Mouse (Mus musculus) embryonic fibroblast, embryonic 13.5 days (primary cell): Measurements from ENCODE around the gene Map4k1. TPM values are rescaled to one million over a fixed set of nuclear protein-coding genes. Genes with fewer than 3 reads are reported as not detected.

ENCODE experiments used
- H3K27ac ChIP-seq: 2 replicates; pipeline ENCODE4 v1.5.1; 2012; ENCODE audit warnings: low read length, control low read depth, inconsistent platforms; ENCODE audit not compliant: insufficient read depth
- H3K4me1 ChIP-seq: 2 replicates; pipeline ENCODE4 v1.6.1; 2011; ENCODE audit warnings: low read length; ENCODE audit not compliant: control insufficient read depth, insufficient read depth
- H3K4me3 ChIP-seq: 2 replicates; pipeline ENCODE4 v1.5.1; 2011; ENCODE audit warnings: mild to moderate bottlenecking, control low read depth, low read length; ENCODE audit not compliant: insufficient read depth
- CTCF ChIP-seq: IDR thresholded peaks from 2 replicates; pipeline ENCODE4 v1.5.1; 2011; ENCODE audit warnings: mild to moderate bottlenecking, control low read depth, low read length, moderate library complexity, borderline replicate concordance; ENCODE audit not compliant: insufficient read depth
- POLR2A ChIP-seq: IDR thresholded peaks from 2 replicates; pipeline ENCODE4 v1.6.1; 2011; ENCODE audit warnings: low read depth, mild to moderate bottlenecking, control low read depth, low read length, moderate library complexity
- polyA plus RNA-seq: library from polyadenylated mRNA; stranded (reverse); fragments of >200 nt; gene quantifications from 2 replicates; pipeline ENCODE4 v1.2.4, GENCODE M21; 2011; ENCODE audit warnings: low read depth; ENCODE audit not compliant: missing spikeins, insufficient read length

Gene Map4k1
- polyA plus RNA-seq, 1 experiment: 2.0 TPM

DNA sequence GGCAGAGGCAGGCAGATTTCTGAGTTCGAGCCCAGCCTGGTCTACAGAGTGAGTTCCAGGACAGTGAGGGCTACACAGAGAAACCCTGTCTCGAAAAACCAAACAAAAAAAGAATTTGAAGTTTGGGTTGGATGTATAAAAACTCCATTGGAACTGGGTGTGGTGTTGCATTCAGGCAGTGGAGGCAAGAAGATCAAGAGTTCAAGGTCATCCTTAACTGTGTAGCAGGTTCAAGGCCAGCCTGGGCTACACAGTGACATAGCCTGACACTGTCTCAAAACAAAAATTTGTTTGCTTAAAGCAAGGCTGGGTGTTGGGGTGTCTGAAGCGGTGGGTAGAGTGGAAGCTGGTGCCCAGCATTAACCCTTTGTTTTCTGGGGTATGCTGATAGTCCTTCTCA, 11.6 kb downstream of the Map4k1 start:
- Histone ChIP-seq H3K27ac (no peak overlapping the region), H3K4me3 (no peak overlapping the region), H3K4me1 (no peaks in the 10 kb centered on the region)
- TF ChIP-seq POLR2A (no peak), CTCF (no peak)

DNA sequence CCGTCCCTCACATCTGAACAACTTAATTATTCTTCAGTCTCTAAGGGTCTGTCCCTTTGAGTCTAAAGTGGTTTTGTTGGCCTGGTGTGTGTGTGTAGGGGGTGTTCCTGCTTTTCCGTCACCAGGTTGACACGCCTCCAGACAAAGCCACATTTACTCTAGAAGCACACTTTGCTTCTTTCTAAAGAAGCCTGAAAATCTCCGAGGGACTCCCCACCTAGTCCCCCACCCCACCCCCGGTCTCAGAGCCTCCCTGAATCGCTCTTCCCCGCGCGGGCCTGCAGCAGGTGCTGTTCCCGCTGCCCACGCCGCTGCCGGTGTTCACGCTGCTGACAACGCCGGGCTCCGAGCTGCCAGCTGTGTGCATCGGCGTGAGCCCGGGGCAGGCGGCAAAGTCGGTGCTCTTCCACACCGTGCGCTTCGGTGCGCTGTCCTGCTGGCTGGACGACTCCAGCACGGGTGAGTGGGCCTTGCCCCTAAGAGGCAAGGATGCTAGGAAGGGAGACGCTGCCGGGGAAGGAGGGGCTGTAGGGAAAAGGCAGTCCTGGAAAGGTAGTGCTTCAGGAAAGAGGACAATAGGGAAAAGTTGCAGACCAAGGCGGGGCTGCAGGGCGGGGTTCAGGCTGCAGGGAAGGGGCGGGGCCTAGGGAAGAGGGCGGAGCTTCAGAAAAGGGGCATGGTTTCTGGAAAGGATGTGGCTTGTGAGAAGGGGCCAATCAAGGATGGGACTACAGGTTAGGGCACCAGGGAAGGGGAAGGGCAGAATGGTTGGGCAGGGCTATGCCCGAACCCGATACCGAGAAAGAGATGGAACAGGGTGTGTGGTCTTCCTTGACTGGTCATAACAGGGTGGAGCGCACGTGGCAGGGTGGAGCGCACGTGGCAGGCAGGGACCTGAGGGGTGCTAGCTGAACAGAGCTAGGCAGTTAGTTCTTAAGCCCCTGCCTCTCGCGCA, 19.1 kb downstream of the Map4k1 start:
- peak overlapping the region; percentile 31 for H3K4me3 ChIP-seq
- TF ChIP-seq CTCF (no peak), POLR2A (0 out of 2 replicates have a peak, but pooled peaks have one; percentile 21)
- H3K27ac ChIP-seq: no peak overlapping the region
- no peaks in the 10 kb centered on the region for H3K4me1 ChIP-seq

- TF ChIP-seq CTCF (no peak), POLR2A (no peak)
- Histone ChIP-seq H3K27ac (no peak overlapping the region), H3K4me3 (no peak overlapping the region), H3K4me1 (no peaks in the 10 kb centered on the region)
Observed at GRCm38 (mm10) chr7:29007224-29008101, 25.6 kb downstream of the Map4k1 start.

DNA sequence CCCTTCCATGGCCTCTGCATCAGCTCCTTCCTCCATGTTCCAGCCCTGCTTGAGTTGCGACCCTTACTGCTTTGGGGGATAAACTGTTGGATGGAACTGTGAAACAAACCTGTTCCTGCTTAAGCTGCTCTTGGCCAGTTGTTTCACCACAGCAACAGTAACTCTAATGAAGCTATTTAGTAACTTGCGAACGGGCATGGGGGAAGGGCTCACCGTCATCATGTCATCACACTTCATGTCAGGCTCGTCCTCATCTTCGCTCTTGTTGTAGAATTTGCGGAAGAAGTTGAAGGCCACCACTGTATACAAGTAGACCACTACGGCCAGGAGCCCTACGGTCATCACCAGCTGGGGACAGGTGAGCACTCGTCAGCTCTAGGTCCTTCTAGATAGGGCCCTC, 26.3 kb downstream of the Map4k1 start:
- Histone ChIP-seq H3K27ac (no peak overlapping the region), H3K4me3 (no peak overlapping the region), H3K4me1 (no peaks in the 10 kb centered on the region)
- TF ChIP-seq CTCF: no peak
- no peak for TF ChIP-seq POLR2A

DNA sequence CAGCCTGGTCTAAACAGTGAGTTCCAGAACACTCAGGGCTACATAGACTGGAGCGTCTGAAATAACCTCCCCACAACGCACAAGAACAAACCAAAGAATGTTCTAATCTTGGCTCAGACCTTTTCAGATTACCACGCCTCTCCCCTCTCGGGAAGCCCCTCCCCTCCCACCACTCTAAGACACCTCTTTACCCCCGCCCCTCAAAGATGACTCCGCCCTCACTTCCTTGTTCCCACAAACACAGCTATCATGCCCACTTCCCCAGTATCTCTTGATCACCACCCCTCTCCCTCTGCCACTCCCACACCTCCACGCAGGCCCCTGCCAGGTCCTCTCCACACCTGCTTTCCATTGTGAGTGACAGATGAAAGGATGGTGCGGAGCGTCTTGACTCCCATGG, 26.9 kb downstream of the Map4k1 start:
- Histone ChIP-seq H3K4me1 (no peaks in the 10 kb centered on the region), H3K4me3 (no peak overlapping the region)
- TF ChIP-seq POLR2A: no peak
- TF ChIP-seq CTCF: no peak

DNA sequence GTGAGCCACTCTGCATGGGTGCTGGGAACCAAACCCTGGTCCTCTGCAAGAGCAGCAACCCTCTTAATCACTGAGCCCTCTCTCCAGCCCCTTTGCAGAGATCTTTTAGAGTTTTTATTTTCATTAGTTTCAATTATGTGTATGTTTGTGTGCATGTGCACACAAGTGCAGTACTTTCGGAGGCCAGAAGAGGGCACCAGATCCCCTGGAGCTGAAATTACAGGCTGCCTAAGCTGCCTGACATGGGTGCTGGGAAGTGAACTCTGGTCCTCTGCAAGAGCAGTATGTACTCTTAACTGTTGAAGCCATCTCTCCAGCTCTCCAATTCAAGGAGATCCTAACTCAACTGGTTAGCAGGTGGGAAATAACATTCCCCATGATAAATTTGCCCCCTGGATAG, 33.1 kb downstream of the Map4k1 start:
- H3K4me3 ChIP-seq: no peak overlapping the region
- H3K4me1 ChIP-seq: no peaks in the 10 kb centered on the region
- TF ChIP-seq POLR2A (no peak), CTCF (no peak)
- no peak overlapping the region for H3K27ac ChIP-seq

More for the DNA sequence above, 26.9 kb downstream of the Map4k1 start:
- no peak overlapping the region for H3K27ac ChIP-seq

DNA sequence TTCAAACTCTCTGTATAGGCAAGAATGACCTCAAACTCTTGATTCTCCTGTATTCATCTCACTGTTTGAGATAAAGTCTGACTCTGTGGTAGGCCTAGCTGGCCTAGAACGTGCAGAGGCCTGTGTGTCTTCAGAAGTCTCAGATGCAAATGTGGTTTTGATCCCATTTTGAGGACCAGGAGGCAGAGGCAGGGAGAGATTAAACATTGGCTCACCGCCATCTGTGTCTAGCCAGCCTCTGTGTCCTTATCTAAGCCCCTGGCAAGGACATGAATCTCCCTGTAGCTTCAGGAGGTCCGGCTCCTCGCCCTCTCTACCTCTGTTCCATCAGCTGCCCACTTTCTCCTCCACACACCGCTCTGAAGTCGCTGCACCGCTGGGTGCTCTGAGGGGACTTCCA, 34.6 kb downstream of the Map4k1 start:
- H3K4me3 ChIP-seq: no peak overlapping the region
- H3K4me1 ChIP-seq: no peaks in the 10 kb centered on the region
- H3K27ac ChIP-seq: no peak overlapping the region
- TF ChIP-seq CTCF (no peak), POLR2A (no peak)

DNA sequence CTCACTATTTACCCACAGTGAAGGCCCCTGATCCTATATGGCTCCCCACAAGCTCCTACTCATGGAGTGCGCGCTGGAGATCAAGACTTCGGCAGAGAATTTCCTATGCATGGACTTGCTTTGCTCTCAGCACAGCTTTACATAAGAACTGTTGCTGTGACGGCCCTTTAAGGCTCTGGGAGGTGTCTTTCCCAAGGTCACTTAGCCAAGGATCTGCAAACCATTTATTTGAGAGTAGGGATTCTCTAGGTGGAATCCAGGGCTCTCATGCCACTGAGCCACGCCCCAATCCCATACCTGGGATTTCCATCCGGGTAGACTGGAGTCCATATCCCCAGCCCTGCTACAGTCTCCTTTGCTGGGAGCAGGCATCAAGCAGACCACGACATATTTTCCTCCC, 35.4 kb downstream of the Map4k1 start:
- Histone ChIP-seq H3K27ac (no peak overlapping the region), H3K4me1 (no peaks in the 10 kb centered on the region), H3K4me3 (no peak overlapping the region)
- TF ChIP-seq POLR2A (no peak), CTCF (no peak)

DNA sequence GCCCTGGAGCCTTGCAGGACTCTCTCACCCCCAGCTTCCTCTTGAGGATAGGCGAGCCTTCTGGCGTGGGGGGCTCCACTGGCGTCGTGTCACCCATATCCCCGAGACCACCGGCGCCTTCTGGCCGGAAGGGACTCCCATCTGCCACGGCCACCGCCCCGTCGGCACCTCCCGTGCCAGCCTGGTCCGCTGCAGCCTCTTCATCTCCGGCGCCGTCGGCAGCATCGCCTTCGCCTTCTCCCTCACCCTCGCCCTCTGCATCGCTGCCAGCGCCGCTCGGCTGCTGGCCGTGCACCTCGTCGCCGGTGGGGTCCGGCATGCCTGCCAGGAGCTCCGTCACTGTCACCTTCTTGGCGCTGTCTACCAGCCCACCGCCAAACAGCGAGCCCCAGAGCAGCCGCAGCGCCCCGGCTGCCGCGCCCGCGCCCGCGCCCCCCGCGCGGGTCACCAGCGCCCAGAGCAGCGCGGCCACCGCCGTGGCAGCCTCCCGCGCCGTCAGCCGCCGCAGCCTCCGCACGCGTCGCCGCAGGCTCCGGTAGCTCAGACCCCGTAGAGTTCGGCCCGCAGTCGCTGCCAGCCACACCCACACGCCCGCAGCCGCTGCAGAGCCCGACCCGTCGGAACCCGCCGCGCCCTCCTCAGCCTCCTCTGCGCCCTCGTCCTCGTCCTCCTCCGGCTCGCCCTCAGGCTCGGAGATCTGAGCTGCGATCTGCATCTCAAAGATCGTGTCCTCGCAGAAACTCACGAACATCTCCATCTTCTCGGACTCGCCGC, 37.8 kb downstream of the Map4k1 start:
- TF ChIP-seq CTCF: no peak
- 0 out of 2 replicates have a peak overlapping the region, but pooled peaks have one; percentile 2 for H3K4me3 ChIP-seq

More for the DNA sequence above, 37.8 kb downstream of the Map4k1 start:
- Histone ChIP-seq H3K4me1 (no peaks in the 10 kb centered on the region), H3K27ac (no peak overlapping the region)
